Mouse (Mus musculus) liver, adult 2 months (tissue): ENCODE data around the gene Slc7a6. TPM values are rescaled to one million over a fixed set of nuclear protein-coding genes. Genes with fewer than 3 reads are reported as not detected.

Experiments
- DNase-seq: peaks from one replicate; pipeline ENCODE4 v3.0.0-alpha.2; 2011; ENCODE audit warnings: low read depth, low spot score; ENCODE audit errors: extremely low read depth
- H3K27ac ChIP-seq: fragments of 200-500 bp; replicated peaks from 2 replicates; pipeline ENCODE4 v1.5.1; 2012; ENCODE audit warnings: low read depth, mild to moderate bottlenecking, control low read depth, inconsistent platforms, low read length; ENCODE audit not compliant: insufficient read depth
- H3K27me3 ChIP-seq: fragments of 200-500 bp; 2 replicates; pipeline ENCODE4 v1.6.1; 2012; ENCODE audit warnings: mild to moderate bottlenecking, moderate library complexity, low read length, inconsistent platforms; ENCODE audit not compliant: control insufficient read depth, insufficient read depth
- H3K36me3 ChIP-seq: fragments of 200-500 bp; 2 replicates; pipeline ENCODE4 v1.6.1; 2012; ENCODE audit warnings: low read length, inconsistent platforms; ENCODE audit not compliant: control insufficient read depth, insufficient read depth
- H3K4me1 ChIP-seq: fragments of 200-500 bp; 2 replicates; pipeline ENCODE4 v1.6.1; 2011; ENCODE audit warnings: low read length; ENCODE audit not compliant: control insufficient read depth, insufficient read depth
- H3K4me3 ChIP-seq: fragments of 200-500 bp; 2 replicates; pipeline ENCODE4 v1.5.1; 2011; ENCODE audit warnings: low read depth, mild to moderate bottlenecking, control low read depth, low read length, moderate library complexity; ENCODE audit not compliant: insufficient read depth
- H3K79me2 ChIP-seq: fragments of 200-500 bp; 2 replicates; pipeline ENCODE4 v1.6.1; 2012; ENCODE audit warnings: inconsistent platforms, mild to moderate bottlenecking, low read length, moderate library complexity; ENCODE audit not compliant: control insufficient read depth, insufficient read depth
- H3K9ac ChIP-seq: fragments of 200-500 bp; 2 replicates; pipeline ENCODE4 v1.6.1; 2012; ENCODE audit warnings: low read depth, mild to moderate bottlenecking, control low read depth, inconsistent platforms, low read length
- CTCF ChIP-seq: fragments of 200-500 bp; IDR thresholded peaks from 2 replicates; pipeline ENCODE4 v1.5.1; 2011; ENCODE audit warnings: low read depth, low read length, control low read depth
- POLR2A ChIP-seq: fragments of 200-500 bp; IDR thresholded peaks from 2 replicates; pipeline ENCODE4 v1.6.1; 2011; ENCODE audit warnings: low read length, control low read depth; ENCODE audit not compliant: insufficient read depth; ENCODE audit errors: extremely low read depth
- WGBS: fragments of 180-500 bp; shearing (Covaris S2); methylation state at CpG from one replicate; pipeline ENCODE4 v1.1.7; 2018; 5-methylcytosine and 5-hydroxymethylcytosine counted together
- polyA plus RNA-seq: library from polyadenylated mRNA; depleted of rRNA; stranded (reverse); fragments of >200 nt; gene quantifications from 2 replicates; pipeline ENCODE4 v1.2.3, GENCODE M21; 2012
- total RNA-seq: library from RNA; depleted of rRNA; stranded (reverse); fragments of >200 nt; gene quantifications from 2 replicates; pipeline ENCODE4 v1.2.3, GENCODE M21; 2014

Gene Slc7a6
- total and polyA plus RNA-seq, 2 experiments = 0.09 to 0.91 TPM

- no peak for TF ChIP-seq POLR2A
- TF ChIP-seq CTCF = no peak
- Histone ChIP-seq H3K4me3 (no peak overlapping the region), H3K79me2 (peaks cover 14% of the 10 kb centered on the region; the same call in 1 of the 2 replicates), H3K27ac (peak overlapping the region; percentile 88), H3K36me3 (peaks cover 37% of the 10 kb centered on the region), H3K9ac (no peak overlapping the region), H3K27me3 (no peaks in the 10 kb centered on the region), H3K4me1 (peaks cover 44% of the 10 kb centered on the region)
- no peak for DNase-seq
- 76% methylated on average over 11 of the region's 11 CpGs for WGBS
Measured at GRCm38 (mm10) chr8:106132356-106132755, 36.3 kb upstream of the Slc7a6 start.

GRCm38 (mm10) chr8:106133526-106133925, 35.1 kb upstream of the Slc7a6 start:
- H3K27me3 ChIP-seq = no peaks in the 10 kb centered on the region
- TF ChIP-seq CTCF = no peak
- H3K79me2 ChIP-seq = peaks cover 14% of the 10 kb centered on the region; the same call in 1 of the 2 replicates
- peak; percentile 76 for DNase-seq
- H3K27ac ChIP-seq = peak overlapping the region; percentile 77
- peaks cover 44% of the 10 kb centered on the region for H3K4me1 ChIP-seq
- 50% methylated on average over 13 of the region's 13 CpGs for WGBS
- no peak overlapping the region for H3K4me3 ChIP-seq
- peaks cover 34% of the 10 kb centered on the region for H3K36me3 ChIP-seq
- H3K9ac ChIP-seq = no peak overlapping the region

DNA sequence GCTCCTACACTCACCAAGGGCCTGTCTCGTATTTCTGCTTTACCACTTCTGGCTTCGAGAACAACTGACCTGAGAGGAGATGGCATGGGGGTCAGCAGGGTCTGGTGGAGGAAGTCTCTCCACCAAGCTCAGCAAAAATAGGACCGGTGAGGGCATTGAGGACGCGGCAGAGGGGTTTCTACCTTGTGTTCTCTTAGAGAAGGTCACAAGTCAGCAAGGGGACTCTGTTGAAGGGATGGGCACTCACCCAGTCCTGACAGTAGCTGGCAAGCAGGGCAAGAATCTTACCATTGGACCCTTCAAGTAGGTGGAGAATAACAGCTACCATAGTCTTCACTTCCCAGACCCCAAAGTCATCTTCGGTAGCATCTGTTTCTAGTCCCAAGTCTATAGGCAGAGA, 34.7 kb upstream of the Slc7a6 start:
- H3K4me1 ChIP-seq = peaks cover 45% of the 10 kb centered on the region
- WGBS = 66% methylated on average over 6 of the region's 6 CpGs

DNA sequence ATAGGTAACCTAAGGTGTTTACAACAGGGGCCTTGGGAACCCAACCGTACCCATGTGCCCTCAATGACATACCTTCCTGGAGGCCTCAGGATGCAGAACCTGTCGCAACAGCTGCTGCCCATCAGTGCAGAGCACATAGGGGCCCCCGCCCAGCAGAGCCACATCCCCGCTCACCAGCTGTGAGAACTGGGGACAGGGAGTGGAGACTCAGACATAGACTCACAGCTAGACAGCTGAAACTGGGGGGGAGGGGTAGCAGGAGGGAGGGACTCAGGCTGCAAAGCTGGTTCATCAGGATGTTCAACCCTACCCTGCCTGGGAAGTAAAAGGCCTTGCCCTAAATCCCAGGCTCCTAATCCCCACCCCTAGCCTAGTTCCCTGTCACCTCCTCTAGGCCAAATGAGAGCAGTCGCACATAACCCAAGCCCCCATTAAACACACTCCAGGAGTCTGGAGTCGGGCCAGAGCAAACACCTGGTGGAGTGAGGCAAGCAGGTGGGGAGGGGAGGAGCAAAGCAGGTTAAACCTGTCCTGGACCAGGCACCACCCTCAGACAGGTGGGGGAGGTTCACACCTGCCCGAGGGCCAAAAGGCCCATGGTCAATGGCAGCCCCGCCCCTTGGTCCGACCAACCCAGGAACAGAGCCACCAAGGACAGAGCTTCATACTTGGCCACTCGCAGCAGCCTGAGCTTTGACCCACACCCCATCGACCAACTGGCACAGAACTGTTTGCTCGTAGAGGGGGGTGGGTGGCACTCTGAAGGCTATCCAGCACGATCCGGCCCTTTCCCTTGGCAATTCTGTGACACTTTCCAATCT, 33.7 kb upstream of the Slc7a6 start:
- TF ChIP-seq POLR2A (no peak), CTCF (no peak)
- Histone ChIP-seq H3K27ac (peak overlapping the region; percentile 90), H3K4me3 (peak overlapping the region; percentile 81), H3K9ac (peak overlapping the region; percentile 96), H3K36me3 (peaks cover 24% of the 10 kb centered on the region), H3K27me3 (no peaks in the 10 kb centered on the region), H3K79me2 (peaks cover 14% of the 10 kb centered on the region; the same call in 1 of the 2 replicates), H3K4me1 (peaks cover 38% of the 10 kb centered on the region)
- 12% methylated on average over 14 of the region's 14 CpGs for WGBS
- DNase-seq = peak; percentile 98

More for the DNA sequence above, 34.7 kb upstream of the Slc7a6 start:
- Histone ChIP-seq H3K79me2 (peaks cover 14% of the 10 kb centered on the region; the same call in 1 of the 2 replicates), H3K27me3 (no peaks in the 10 kb centered on the region), H3K36me3 (peaks cover 31% of the 10 kb centered on the region), H3K9ac (no peak overlapping the region), H3K4me3 (no peak overlapping the region), H3K27ac (peak overlapping the region; percentile 77)
- no peak for TF ChIP-seq CTCF
- no peak for TF ChIP-seq POLR2A
- DNase-seq = no peak

GRCm38 (mm10) chr8:106135672-106136071, 33.0 kb upstream of the Slc7a6 start:
- no peak for DNase-seq
- Histone ChIP-seq H3K27ac (peak overlapping the region; percentile 90), H3K36me3 (peaks cover 24% of the 10 kb centered on the region), H3K4me1 (peaks cover 36% of the 10 kb centered on the region), H3K79me2 (peaks cover 14% of the 10 kb centered on the region; the same call in 1 of the 2 replicates), H3K9ac (peak overlapping the region; percentile 96), H3K27me3 (no peaks in the 10 kb centered on the region), H3K4me3 (peak overlapping the region; percentile 81)
- TF ChIP-seq CTCF (no peak), POLR2A (peak; percentile 91)
- WGBS = 5% methylated on average over 19 of the region's 19 CpGs
